Mouse (Mus musculus) heart, adult 2 months (tissue): ENCODE measurements around the gene Ptbp2.

Experiments used
- CTCF ChIP-seq: fragments of 200-600 bp; IDR thresholded peaks from 2 replicates; pipeline ENCODE4 v1.8.1; 2022; ENCODE audit warnings: antibody characterized with exemption, mild to moderate bottlenecking, moderate library complexity
- EP300 ChIP-seq: fragments of 200-500 bp; IDR thresholded peaks from 2 replicates; pipeline ENCODE4 v1.6.1; 2011; ENCODE audit warnings: low read depth, low read length, control low read depth; ENCODE audit not compliant: insufficient read depth
- POLR2A ChIP-seq: fragments of 200-500 bp; IDR thresholded peaks from 2 replicates; pipeline ENCODE4 v1.6.1; 2011; ENCODE audit warnings: mild to moderate bottlenecking, low read depth, low read length, control low read depth; ENCODE audit not compliant: insufficient read depth

- TF ChIP-seq CTCF = no peak
- TF ChIP-seq POLR2A = no peak
- TF ChIP-seq EP300 = no peak
These were observed 2.0 kb downstream of the Ptbp2 start for GRCm38 (mm10) chr3:119782022-119782945.
